7 mouse cellular contexts compared by ENCODE assay signal in genomic region chr9:71646115-71646514, GRCm38 (mm10). TPM values are rescaled to one million over a fixed set of nuclear protein-coding genes. Genes with fewer than 3 reads are reported as not detected.
DNase-seq lines count a peak whose midpoint lies in the region; TF ChIP-seq lines count a peak whose summit lies in the region.

No protein-coding gene starts in this region.

- H3K27me3 ChIP-seq in C2C12 (ENCODE audit: control insufficient read depth, insufficient read depth, insufficient read length): no peaks in the 10 kb centered on the region

- no peaks in the 10 kb centered on the region for H3K79me3 ChIP-seq in C2C12 (ENCODE audit: low read depth)

- TF ChIP-seq POLR2A in lung, adult 2 months (IDR thresholded peaks at IDR 0.05; ENCODE audit: borderline replicate concordance, extremely low read depth, low read depth, low read length): no peak

- no peaks in the 10 kb centered on the region for H3K4me1 ChIP-seq in lung, adult 2 months (ENCODE audit: control insufficient read depth, insufficient read depth, low read length)

- WGBS in lung, adult 2 months: 33% methylated on average over 6 of the region's 6 CpGs

- H3K79me2 ChIP-seq in C2C12 (ENCODE audit: control insufficient read depth, insufficient read depth): no peaks in the 10 kb centered on the region

- no peak overlapping the region for H3K4me3 ChIP-seq in C2C12 (ENCODE audit: insufficient read depth, poor library complexity, severe bottlenecking)
- H3K4me3 ChIP-seq in lung, adult 2 months (replicated peaks; ENCODE audit: extremely low read depth, low read depth, low read length): no peak overlapping the region

- no peaks in the 10 kb centered on the region for H3K36me3 ChIP-seq in C2C12 (ENCODE audit: control insufficient read depth, insufficient read depth)

- DNase-seq in NIH3T3 (ENCODE audit: low read depth): peak; percentile 84
- peak; percentile 75 for DNase-seq in cerebellum, adult 9-11 months
- peak; percentile 41 to 76 for DNase-seq in gastrocnemius, postnatal 4 days (ENCODE audit: low spot score in 2 of 2)
- peak; percentile 71 to 92 for DNase-seq in kidney, postnatal 25 days
- DNase-seq in lung, adult 2 months: peak; percentile 70
- DNase-seq in right cerebral cortex, postnatal 10 days (ENCODE audit: low spot score in 2 of 2): peak; percentile 78 to 89

- peak; percentile 41 for TF ChIP-seq CTCF in C2C12 (IDR thresholded peaks at IDR 0.05; ENCODE audit: control insufficient read depth, insufficient read depth, insufficient read length)
- TF ChIP-seq CTCF in lung, adult 2 months (IDR thresholded peaks at IDR 0.05; ENCODE audit: insufficient read depth, low read length): peak; percentile 29; the same call in 1 of the 2 replicates

- H3ac ChIP-seq in C2C12 (ENCODE audit: control insufficient read depth, insufficient read length, low read depth): no peak overlapping the region

TF ChIP-seq in C2C12, 6 proteins besides CTCF, POLR2A, EP300 and RAD21:
- TF ChIP-seq MYOG (IDR thresholded peaks at IDR 0.05; ENCODE audit: control insufficient read depth, extremely low read depth, insufficient read length) (no peak), MYOD1 (IDR thresholded peaks at IDR 0.05; ENCODE audit: control insufficient read depth, insufficient read length, low read depth) (no peak), USF1 (IDR thresholded peaks at IDR 0.05; ENCODE audit: low read depth) (no peak), FOSL1 (IDR thresholded peaks at IDR 0.05; ENCODE audit: insufficient read depth, low read length, poor library complexity, severe bottlenecking) (no peak), MAX (IDR thresholded peaks at IDR 0.05) (no peak), CEBPB (IDR thresholded peaks at IDR 0.05; ENCODE audit: low read depth) (no peak)

RNA-seq across cellular contexts. Expression of gene Myzap, which starts 54.0 kb away (rescaled TPM):
- polyA plus RNA-seq in C2C12 (2012; fragmentation: generic; extraction: Trizol): 0.70 TPM
- total RNA-seq in gastrocnemius, postnatal 4 days (2021): 10 to 100 TPM; 25.0 to 33.2 TPM
- 67.7 and 79.6 TPM in 2 replicates for polyA plus RNA-seq in lung, adult 2 months (2012; rRNA removed)

Comparison
In these comparisons a context has a peak if more than half of its experiments do, and no peak if none do; other contexts are left out.
1. RNA of gene Myzap, which starts 54.0 kb away (polyA plus RNA-seq): 67.7 to 79.6 TPM in lung, adult 2 months; 0.70 TPM in C2C12 (single experiment); every median in the first group is over 10 times any median in the second.
2. Peak in every context shown above with its lines, with median percentiles within 50 percentile points of each other: DNase-seq.